Mouse (Mus musculus): Measurements from ENCODE around the gene Casr. TPM values are rescaled to one million over a fixed set of nuclear protein-coding genes. Genes with fewer than 3 reads are reported as not detected.

Casr gene
- polyA plus RNA-seq (2012; ENCODE audit: insufficient read depth, insufficient read length, low replicate concordance, missing spikeins) = not detected in 2 replicates

GRCm38 (mm10) chr16:36561386-36562338 is at the start of gene Casr:
Gene Casr (minus strand): TSS chr16:36562141.
- WGBS = 3% methylated on average over 36 of the region's 36 CpGs
- Histone ChIP-seq H3K27ac (ENCODE audit: insufficient read depth, low read depth, low read length) (no peak within 1 kb of the TSS), H3K4me1 (ENCODE audit: control insufficient read depth, insufficient read depth, low read length) (peaks cover 9% of the 10 kb centered on the region), H3K4me3 (ENCODE audit: insufficient read depth, low read depth, low read length) (peak within 1 kb of the TSS; percentile 27)
- TF ChIP-seq POLR2A (IDR thresholded peaks at IDR 0.05; ENCODE audit: insufficient read depth, low read depth, low read length) (no peak), CTCF (IDR thresholded peaks at IDR 0.05; ENCODE audit: insufficient read depth, low read depth, low read length) (no peak)

- WGBS = 85% methylated on average over 3 of the region's 3 CpGs
- TF ChIP-seq CTCF (IDR thresholded peaks at IDR 0.05; ENCODE audit: insufficient read depth, low read depth, low read length) (no peak), POLR2A (IDR thresholded peaks at IDR 0.05; ENCODE audit: insufficient read depth, low read depth, low read length) (no peak)
- no peak overlapping the region for H3K4me3 ChIP-seq (ENCODE audit: insufficient read depth, low read depth, low read length)
- H3K4me1 ChIP-seq (ENCODE audit: control insufficient read depth, insufficient read depth, low read length) = no peaks in the 10 kb centered on the region
- H3K27ac ChIP-seq (ENCODE audit: insufficient read depth, low read depth, low read length) = no peak overlapping the region
These were observed 40.7 kb upstream of the Casr start for GRCm38 (mm10) chr16:36602632-36603031.

GRCm38 (mm10) chr16:36598265-36598664 is 36.3 kb upstream of the Casr start:
- 78% methylated on average over 4 of the region's 4 CpGs for WGBS
- no peak for TF ChIP-seq POLR2A (IDR thresholded peaks at IDR 0.05; ENCODE audit: insufficient read depth, low read depth, low read length)
- TF ChIP-seq CTCF (IDR thresholded peaks at IDR 0.05; ENCODE audit: insufficient read depth, low read depth, low read length) = no peak
- Histone ChIP-seq H3K4me3 (ENCODE audit: insufficient read depth, low read depth, low read length) (no peak overlapping the region), H3K27ac (ENCODE audit: insufficient read depth, low read depth, low read length) (no peak overlapping the region), H3K4me1 (ENCODE audit: control insufficient read depth, insufficient read depth, low read length) (no peaks in the 10 kb centered on the region)

DNA sequence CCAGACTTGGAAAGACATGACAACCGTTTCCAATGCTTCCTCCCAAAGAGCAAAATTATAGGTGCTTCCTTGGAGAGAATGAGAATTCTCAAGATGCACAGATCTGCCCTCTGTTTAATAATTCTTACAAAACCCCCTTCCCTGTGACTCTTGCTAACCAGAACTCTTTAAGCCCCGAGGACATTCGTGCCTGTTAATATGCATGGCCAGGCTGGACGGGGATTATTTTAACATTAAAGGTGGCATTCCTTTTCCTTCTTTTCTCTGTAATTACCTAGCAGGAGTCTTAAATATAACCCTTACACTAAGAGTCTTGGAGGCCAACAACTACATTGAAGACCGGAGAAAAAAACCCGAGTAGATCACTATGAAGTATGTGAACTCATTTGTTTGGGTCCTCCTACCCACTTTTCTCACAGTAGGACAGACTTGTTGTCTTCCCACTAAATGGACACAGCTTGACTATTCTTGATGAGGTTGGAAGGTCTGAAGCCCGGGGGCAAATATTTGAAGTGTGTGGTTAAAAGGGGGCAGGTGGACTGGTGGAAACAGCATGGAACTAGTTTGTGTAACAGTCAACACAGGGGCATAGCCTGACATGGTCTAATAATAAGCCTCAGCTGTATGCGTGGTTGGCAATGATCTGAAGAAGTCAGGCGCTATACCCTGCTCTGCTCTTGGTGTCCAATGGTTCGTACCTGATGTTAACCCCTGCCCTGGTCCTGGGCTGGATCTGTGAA is 34.9 kb upstream of the Casr start:
- no peaks in the 10 kb centered on the region for H3K4me1 ChIP-seq (ENCODE audit: control insufficient read depth, insufficient read depth, low read length)
- TF ChIP-seq CTCF (IDR thresholded peaks at IDR 0.05; ENCODE audit: insufficient read depth, low read depth, low read length) = no peak
- TF ChIP-seq POLR2A (IDR thresholded peaks at IDR 0.05; ENCODE audit: insufficient read depth, low read depth, low read length) = no peak
- 85% methylated on average over 10 of the region's 10 CpGs for WGBS
- no peak overlapping the region for H3K4me3 ChIP-seq (ENCODE audit: insufficient read depth, low read depth, low read length)
- H3K27ac ChIP-seq (ENCODE audit: insufficient read depth, low read depth, low read length) = no peak overlapping the region

GRCm38 (mm10) chr16:36589898-36590297 is 28.0 kb upstream of the Casr start:
- Histone ChIP-seq H3K4me1 (ENCODE audit: control insufficient read depth, insufficient read depth, low read length) (no peaks in the 10 kb centered on the region), H3K4me3 (ENCODE audit: insufficient read depth, low read depth, low read length) (no peak overlapping the region), H3K27ac (ENCODE audit: insufficient read depth, low read depth, low read length) (no peak overlapping the region)
- no peak for TF ChIP-seq POLR2A (IDR thresholded peaks at IDR 0.05; ENCODE audit: insufficient read depth, low read depth, low read length)
- WGBS = 80% methylated on average over 1 of the region's 1 CpGs

DNA sequence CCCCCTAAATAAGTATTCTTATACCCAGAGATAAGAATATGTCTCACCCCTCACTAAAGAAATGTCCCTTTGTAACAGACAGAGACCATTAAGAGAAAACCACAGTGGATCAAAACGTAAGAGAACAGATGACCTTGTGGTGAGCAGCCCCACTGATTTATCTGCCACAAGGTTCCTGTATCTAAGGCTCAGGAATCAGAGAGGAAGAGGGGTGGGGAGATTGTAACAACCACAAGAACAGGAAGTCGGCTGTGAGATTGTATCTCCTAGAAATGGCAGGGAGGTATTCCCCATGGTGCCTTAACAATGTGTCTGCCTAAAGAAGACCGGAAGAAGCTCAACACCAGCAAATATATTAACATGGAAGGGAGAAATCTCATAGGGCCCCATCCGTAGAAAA is 26.0 kb upstream of the Casr start:
- TF ChIP-seq CTCF (IDR thresholded peaks at IDR 0.05; ENCODE audit: insufficient read depth, low read depth, low read length) (no peak), POLR2A (IDR thresholded peaks at IDR 0.05; ENCODE audit: insufficient read depth, low read depth, low read length) (no peak)
- 81% methylated on average over 4 of the region's 4 CpGs for WGBS
- Histone ChIP-seq H3K27ac (ENCODE audit: insufficient read depth, low read depth, low read length) (no peak overlapping the region), H3K4me3 (ENCODE audit: insufficient read depth, low read depth, low read length) (no peak overlapping the region), H3K4me1 (ENCODE audit: control insufficient read depth, insufficient read depth, low read length) (no peaks in the 10 kb centered on the region)

DNA sequence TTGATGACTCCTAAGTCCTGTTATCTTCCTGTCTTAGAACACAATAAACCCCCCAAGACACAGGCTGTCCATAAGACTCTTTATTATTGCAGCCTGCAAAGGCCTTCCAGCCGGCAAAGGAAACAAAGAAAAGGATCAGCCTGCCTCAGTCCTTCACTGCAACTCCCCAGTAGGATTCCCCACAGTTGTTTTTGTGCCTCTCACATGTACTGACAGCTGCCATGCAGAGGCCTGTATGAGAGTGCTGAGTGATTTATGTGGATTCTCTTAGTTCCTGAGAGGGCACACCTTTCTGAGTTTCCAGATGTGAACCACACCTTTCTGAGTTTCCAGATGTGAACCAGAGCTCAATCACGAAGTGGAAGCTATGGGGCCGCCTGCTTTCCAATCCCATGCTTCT is 20.1 kb upstream of the Casr start:
- H3K27ac ChIP-seq (ENCODE audit: insufficient read depth, low read depth, low read length) = no peak overlapping the region
- H3K4me3 ChIP-seq (ENCODE audit: insufficient read depth, low read depth, low read length) = no peak overlapping the region
- WGBS = 64% methylated on average over 3 of the region's 3 CpGs
- TF ChIP-seq CTCF (IDR thresholded peaks at IDR 0.05; ENCODE audit: insufficient read depth, low read depth, low read length) = no peak
- no peak for TF ChIP-seq POLR2A (IDR thresholded peaks at IDR 0.05; ENCODE audit: insufficient read depth, low read depth, low read length)
- no peaks in the 10 kb centered on the region for H3K4me1 ChIP-seq (ENCODE audit: control insufficient read depth, insufficient read depth, low read length)

- Histone ChIP-seq H3K4me1 (ENCODE audit: control insufficient read depth, insufficient read depth, low read length) (no peaks in the 10 kb centered on the region), H3K4me3 (ENCODE audit: insufficient read depth, low read depth, low read length) (no peak overlapping the region), H3K27ac (ENCODE audit: insufficient read depth, low read depth, low read length) (no peak overlapping the region)
- no peak for TF ChIP-seq CTCF (IDR thresholded peaks at IDR 0.05; ENCODE audit: insufficient read depth, low read depth, low read length)
- no peak for TF ChIP-seq POLR2A (IDR thresholded peaks at IDR 0.05; ENCODE audit: insufficient read depth, low read depth, low read length)
- WGBS = 74% methylated on average over 8 of the region's 8 CpGs
These were observed 10.0 kb upstream of the Casr start for GRCm38 (mm10) chr16:36571942-36572341.

DNA sequence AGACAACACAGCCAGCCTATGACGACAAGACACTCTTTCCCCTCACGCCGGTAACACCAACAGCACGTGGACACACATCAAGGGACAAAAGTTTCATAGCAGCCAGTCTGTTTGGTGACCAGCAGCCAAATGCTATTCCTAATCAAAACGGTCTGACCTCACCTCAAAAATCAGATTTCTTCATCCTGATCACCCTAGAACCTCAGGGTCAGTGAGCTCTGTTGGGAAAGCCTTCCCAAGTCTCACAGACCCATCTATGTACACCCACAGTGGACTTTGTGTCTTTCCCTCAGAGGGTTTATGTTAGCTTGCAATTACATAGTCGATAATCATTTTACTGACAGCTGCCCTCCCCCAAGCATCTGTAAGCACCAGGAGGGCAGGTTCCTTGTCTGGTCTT is 2.4 kb downstream of the Casr start:
- H3K27ac ChIP-seq (ENCODE audit: insufficient read depth, low read depth, low read length) = no peak overlapping the region
- TF ChIP-seq POLR2A (IDR thresholded peaks at IDR 0.05; ENCODE audit: insufficient read depth, low read depth, low read length) (no peak), CTCF (IDR thresholded peaks at IDR 0.05; ENCODE audit: insufficient read depth, low read depth, low read length) (no peak)
- no peak overlapping the region for H3K4me3 ChIP-seq (ENCODE audit: insufficient read depth, low read depth, low read length)
- peaks cover 9% of the 10 kb centered on the region for H3K4me1 ChIP-seq (ENCODE audit: control insufficient read depth, insufficient read depth, low read length)
- 87% methylated on average over 6 of the region's 6 CpGs for WGBS

Data from olfactory bulb, adult 2 months (tissue).